Mouse (Mus musculus): ENCODE measurements at regions not wholly inside any gene's neighbourhood (a gene's known extent, or its start where the extent isn't known, plus 50 kb on each side); places are given as distances from the start of the nearest gene placed in this dataset.

GRCm38 (mm10) chr6:117408971-117409783 is 240.8 kb downstream of the Cxcl12 start:
- no peak for ATAC-seq (replicated peaks; ENCODE audit: poor library complexity, severe bottlenecking)

GRCm38 (mm10) chr6:117414926-117415325 is 246.6 kb downstream of the Cxcl12 start:
- no peak for ATAC-seq (replicated peaks; ENCODE audit: poor library complexity, severe bottlenecking)

GRCm38 (mm10) chr6:117415901-117416300 is 247.6 kb downstream of the Cxcl12 start:
- no peak for ATAC-seq (replicated peaks; ENCODE audit: poor library complexity, severe bottlenecking)

GRCm38 (mm10) chr6:117416461-117416860 is 248.1 kb downstream of the Cxcl12 start:
- ATAC-seq (replicated peaks; ENCODE audit: poor library complexity, severe bottlenecking): no peak

- no peak for ATAC-seq (replicated peaks; ENCODE audit: poor library complexity, severe bottlenecking)
These were observed 254.7 kb downstream of the Cxcl12 start for GRCm38 (mm10) chr6:117422846-117423573.

GRCm38 (mm10) chr6:117426363-117426762 is 258.0 kb downstream of the Cxcl12 start:
- no peak for ATAC-seq (replicated peaks; ENCODE audit: poor library complexity, severe bottlenecking)

GRCm38 (mm10) chr6:117427351-117428142 is 259.2 kb downstream of the Cxcl12 start:
- peak; percentile 48 for ATAC-seq (replicated peaks; ENCODE audit: poor library complexity, severe bottlenecking)

GRCm38 (mm10) chr6:117428441-117428840 is 260.1 kb downstream of the Cxcl12 start:
- no peak for ATAC-seq (replicated peaks; ENCODE audit: poor library complexity, severe bottlenecking)

GRCm38 (mm10) chr6:117430876-117431781 is 262.8 kb downstream of the Cxcl12 start:
- ATAC-seq (replicated peaks; ENCODE audit: poor library complexity, severe bottlenecking): peak; percentile 88

GRCm38 (mm10) chr6:117436851-117437250 is 268.5 kb downstream of the Cxcl12 start:
- no peak for ATAC-seq (replicated peaks; ENCODE audit: poor library complexity, severe bottlenecking)

- ATAC-seq (replicated peaks; ENCODE audit: poor library complexity, severe bottlenecking): no peak
These were observed 269.2 kb downstream of the Cxcl12 start for GRCm38 (mm10) chr6:117437411-117438101.

- no peak for ATAC-seq (replicated peaks; ENCODE audit: poor library complexity, severe bottlenecking)
These were observed 280.3 kb downstream of the Cxcl12 start for GRCm38 (mm10) chr6:117448652-117449051.

- no peak for ATAC-seq (replicated peaks; ENCODE audit: poor library complexity, severe bottlenecking)
These were observed 282.7 kb downstream of the Cxcl12 start for GRCm38 (mm10) chr6:117451001-117451400.

- ATAC-seq (replicated peaks; ENCODE audit: poor library complexity, severe bottlenecking): no peak
These were observed 291.9 kb downstream of the Cxcl12 start for GRCm38 (mm10) chr6:117460193-117460592.

GRCm38 (mm10) chr6:117465165-117465564 is 296.8 kb downstream of the Cxcl12 start:
- ATAC-seq (replicated peaks; ENCODE audit: poor library complexity, severe bottlenecking): no peak

GRCm38 (mm10) chr6:117465606-117466174 is 297.4 kb downstream of the Cxcl12 start:
- ATAC-seq (replicated peaks; ENCODE audit: poor library complexity, severe bottlenecking): no peak

GRCm38 (mm10) chr6:117479376-117479775 is 311.0 kb downstream of the Cxcl12 start:
- ATAC-seq (replicated peaks; ENCODE audit: poor library complexity, severe bottlenecking): no peak

- no peak for ATAC-seq (replicated peaks; ENCODE audit: poor library complexity, severe bottlenecking)
These were observed 312.1 kb downstream of the Cxcl12 start for GRCm38 (mm10) chr6:117480396-117480795.

- ATAC-seq (replicated peaks; ENCODE audit: poor library complexity, severe bottlenecking): no peak
These were observed 320.8 kb downstream of the Cxcl12 start for GRCm38 (mm10) chr6:117489161-117489560.
